Mouse (Mus musculus) stomach, postnatal 0 days (tissue): ENCODE data around the gene Gm17651. TPM values are rescaled to one million over a fixed set of nuclear protein-coding genes. Genes with fewer than 3 reads are reported as not detected.

Source experiments
- ATAC-seq: fragments of 200-750 bp; cut with Nextera tagmentation; 2 replicates; pipeline ENCODE4 v1.8.0; 2017; ENCODE audit not compliant: low FRiP score, low TSS enrichment
- DNase-seq: peaks from one replicate; pipeline ENCODE4 v3.0.0-alpha.2; 2016; ENCODE audit warnings: low spot score
- H3K27ac ChIP-seq: fragments of 300-500 bp; sonication (generic); replicated peaks from 2 replicates; pipeline ENCODE4 v1.5.1; 2014; ENCODE audit warnings: mild to moderate bottlenecking, control low read depth
- H3K27me3 ChIP-seq: fragments of 300-500 bp; sonication (generic); 2 replicates; pipeline ENCODE4 v1.6.1; 2014; ENCODE audit warnings: low read length; ENCODE audit not compliant: control insufficient read depth, insufficient read depth
- H3K36me3 ChIP-seq: fragments of 300-500 bp; sonication (generic); 2 replicates; pipeline ENCODE4 v1.6.1; 2014; ENCODE audit warnings: low read length, mixed read lengths; ENCODE audit not compliant: control insufficient read depth, insufficient read depth
- H3K4me1 ChIP-seq: fragments of 300-500 bp; sonication (generic); replicated peaks from 2 replicates; pipeline ENCODE4 v1.6.1; 2014; ENCODE audit warnings: antibody characterized with exemption; ENCODE audit not compliant: control insufficient read depth, insufficient read depth
- H3K4me2 ChIP-seq: fragments of 300-500 bp; sonication (generic); replicated peaks from 2 replicates; pipeline ENCODE4 v1.6.1; 2014; ENCODE audit warnings: low read depth, mild to moderate bottlenecking, control low read depth, moderate library complexity
- H3K4me3 ChIP-seq: fragments of 300-500 bp; sonication (generic); 2 replicates; pipeline ENCODE4 v1.5.1; 2014; ENCODE audit warnings: low read depth, low read length, control low read depth
- H3K9ac ChIP-seq: fragments of 300-500 bp; sonication (generic); 2 replicates; pipeline ENCODE4 v1.6.1; 2014; ENCODE audit warnings: mild to moderate bottlenecking, low read length, control low read depth, mixed read lengths
- H3K9me3 ChIP-seq: fragments of 300-500 bp; sonication (generic); 2 replicates; pipeline ENCODE4 v1.6.1; 2016; ENCODE audit warnings: low read length; ENCODE audit not compliant: control insufficient read depth
- CTCF ChIP-seq: IDR thresholded peaks from 2 replicates; pipeline ENCODE4 v1.5.1; 2016; ENCODE audit warnings: antibody characterized with exemption, low read depth, mild to moderate bottlenecking, moderate library complexity
- EP300 ChIP-seq: optimal IDR thresholded peaks from 2 replicates; pipeline ENCODE3; 2016; ENCODE audit warnings: antibody characterized with exemption
- WGBS: fragments of 180-500 bp; shearing (Covaris S2); extraction: QIAGEN DNeasy Blood & Tissue Kit; methylation state at CpG from one replicate; pipeline ENCODE4 v1.1.7; 2014; 5-methylcytosine and 5-hydroxymethylcytosine counted together
- polyA plus RNA-seq: library from polyadenylated mRNA; unstranded; fragments of >200 nt; fragmentation: Nextera tagmentation; extraction: Ambion mirVana; gene quantifications from 2 replicates; pipeline ENCODE4 v1.2.1, GENCODE M21; 2015

The Gm17651 gene
- polyA plus RNA-seq, 1 experiment from 2014 or later, result not detected

GRCm38 (mm10) chr3:97705508-97705907 lies 31.0 kb upstream of the Gm17651 start:
- WGBS, result 77% methylated on average over 3 of the region's 3 CpGs
- Histone ChIP-seq H3K4me1 (no peaks in the 10 kb centered on the region), H3K27me3 (no peaks in the 10 kb centered on the region), H3K9ac (no peak overlapping the region), H3K4me2 (no peak overlapping the region), H3K27ac (no peak overlapping the region), H3K36me3 (no peaks in the 10 kb centered on the region), H3K9me3 (no peaks in the 10 kb centered on the region), H3K4me3 (no peak overlapping the region)
- DNase-seq, result no peak
- no peak for TF ChIP-seq CTCF
- TF ChIP-seq EP300, result no peak
- ATAC-seq, result no peak

- Histone ChIP-seq H3K9me3 (no peaks in the 10 kb centered on the region), H3K4me3 (no peak overlapping the region), H3K4me1 (no peaks in the 10 kb centered on the region), H3K9ac (no peak overlapping the region), H3K27me3 (no peaks in the 10 kb centered on the region), H3K36me3 (no peaks in the 10 kb centered on the region), H3K4me2 (no peak overlapping the region), H3K27ac (no peak overlapping the region)
- ATAC-seq, result no peak
- WGBS, result 89% methylated on average over 11 of the region's 11 CpGs
- TF ChIP-seq CTCF (no peak), EP300 (no peak)
- DNase-seq, result no peak
Observed at GRCm38 (mm10) chr3:97702448-97703080, 28.1 kb upstream of the Gm17651 start.

GRCm38 (mm10) chr3:97701198-97701597 lies 26.7 kb upstream of the Gm17651 start:
- no peak for DNase-seq
- H3K9me3 ChIP-seq, result no peaks in the 10 kb centered on the region
- H3K36me3 ChIP-seq, result no peaks in the 10 kb centered on the region
- H3K4me2 ChIP-seq, result no peak overlapping the region
- no peak for TF ChIP-seq CTCF
- no peak for TF ChIP-seq EP300
- H3K27me3 ChIP-seq, result no peaks in the 10 kb centered on the region
- whole genome bisulfite sequencing, result 50% methylated on average over 3 of the region's 3 CpGs
- no peaks in the 10 kb centered on the region for H3K4me1 ChIP-seq
- H3K9ac ChIP-seq, result no peak overlapping the region
- no peak for ATAC-seq
- no peak overlapping the region for H3K4me3 ChIP-seq
- no peak overlapping the region for H3K27ac ChIP-seq

GRCm38 (mm10) chr3:97699061-97699460 lies 24.6 kb upstream of the Gm17651 start:
- Histone ChIP-seq H3K4me1 (no peaks in the 10 kb centered on the region), H3K36me3 (no peaks in the 10 kb centered on the region), H3K9ac (no peak overlapping the region), H3K27me3 (no peaks in the 10 kb centered on the region), H3K9me3 (no peaks in the 10 kb centered on the region), H3K27ac (no peak overlapping the region), H3K4me3 (no peak overlapping the region), H3K4me2 (no peak overlapping the region)
- DNase-seq (no peak), ATAC-seq (peak; percentile 17; the same call in 1 of the 2 replicates)
- TF ChIP-seq EP300, result no peak
- no peak for TF ChIP-seq CTCF
- WGBS, result 65% methylated on average over 3 of the region's 3 CpGs

- H3K27me3 ChIP-seq, result no peaks in the 10 kb centered on the region
- H3K27ac ChIP-seq, result no peak overlapping the region
- H3K9me3 ChIP-seq, result no peaks in the 10 kb centered on the region
- H3K9ac ChIP-seq, result no peak overlapping the region
- TF ChIP-seq CTCF (no peak), EP300 (no peak)
- H3K4me1 ChIP-seq, result no peaks in the 10 kb centered on the region
- H3K4me2 ChIP-seq, result no peak overlapping the region
- H3K4me3 ChIP-seq, result no peak overlapping the region
- H3K36me3 ChIP-seq, result no peaks in the 10 kb centered on the region
- 61% methylated on average over 9 of the region's 9 CpGs for WGBS
- ATAC-seq, result no peak
- no peak for DNase-seq
Observed at GRCm38 (mm10) chr3:97697291-97697690, 22.8 kb upstream of the Gm17651 start.

- no peak for DNase-seq
Observed at GRCm38 (mm10) chr3:97696866-97697265, 22.4 kb upstream of the Gm17651 start.

More at GRCm38 (mm10) chr3:97696866-97697265, 22.4 kb upstream of the Gm17651 start:
- TF ChIP-seq EP300, result no peak
- TF ChIP-seq CTCF, result no peak
- H3K9ac ChIP-seq, result no peak overlapping the region
- no peaks in the 10 kb centered on the region for H3K9me3 ChIP-seq
- no peaks in the 10 kb centered on the region for H3K27me3 ChIP-seq
- H3K36me3 ChIP-seq, result no peaks in the 10 kb centered on the region
- no peak overlapping the region for H3K27ac ChIP-seq
- no peaks in the 10 kb centered on the region for H3K4me1 ChIP-seq
- no peak overlapping the region for H3K4me2 ChIP-seq
- WGBS, result 86% methylated on average over 9 of the region's 9 CpGs
- ATAC-seq, result no peak
- no peak overlapping the region for H3K4me3 ChIP-seq
